Mouse (Mus musculus) hindbrain, embryonic 13.5 days (tissue): ENCODE data around the gene Kank2. TPM values are rescaled to one million over a fixed set of nuclear protein-coding genes. Genes with fewer than 3 reads are reported as not detected.

Experiments
- ATAC-seq: fragments of 200-750 bp; cut with Nextera tagmentation; 2 replicates; pipeline ENCODE4 v1.8.0; 2017; ENCODE audit warnings: moderate TSS enrichment; ENCODE audit not compliant: low FRiP score
- H3K27ac ChIP-seq: fragments of 300-500 bp; sonication (generic); 2 replicates; pipeline ENCODE4 v1.5.1; 2015; ENCODE audit warnings: inconsistent platforms, mild to moderate bottlenecking, moderate library complexity
- H3K27me3 ChIP-seq: fragments of 300-500 bp; sonication (generic); 2 replicates; pipeline ENCODE4 v1.6.1; 2015; ENCODE audit warnings: mild to moderate bottlenecking, inconsistent platforms
- H3K36me3 ChIP-seq: fragments of 300-500 bp; sonication (generic); 2 replicates; pipeline ENCODE4 v1.6.1; 2015; ENCODE audit warnings: mild to moderate bottlenecking, inconsistent platforms
- H3K4me1 ChIP-seq: fragments of 300-500 bp; sonication (generic); replicated peaks from 2 replicates; pipeline ENCODE4 v1.6.1; 2015; ENCODE audit warnings: inconsistent platforms
- H3K4me2 ChIP-seq: fragments of 300-500 bp; sonication (generic); 2 replicates; pipeline ENCODE4 v1.6.1; 2015; ENCODE audit warnings: inconsistent platforms, mild to moderate bottlenecking, moderate library complexity
- H3K4me3 ChIP-seq: fragments of 300-500 bp; sonication (generic); 2 replicates; pipeline ENCODE4 v1.5.1; 2015; ENCODE audit warnings: mild to moderate bottlenecking, inconsistent platforms
- H3K9ac ChIP-seq: fragments of 300-500 bp; sonication (generic); 2 replicates; pipeline ENCODE4 v1.6.1; 2015; ENCODE audit warnings: mild to moderate bottlenecking, inconsistent platforms
- H3K9me3 ChIP-seq: fragments of 300-500 bp; sonication (generic); 2 replicates; pipeline ENCODE4 v1.6.1; 2016; ENCODE audit warnings: inconsistent platforms
- WGBS: fragments of 180-500 bp; shearing (Covaris S2); methylation state at CpG from one replicate; pipeline ENCODE4 v1.1.7; 2015; 5-methylcytosine and 5-hydroxymethylcytosine counted together
- microRNA-seq: library from miRNA; unstranded; fragments of <30 nt; microRNA quantifications from one replicate; pipeline ENCODE4, GENCODE M21; 2016
- polyA plus RNA-seq: library from polyadenylated mRNA; unstranded; fragments of >200 nt; fragmentation: Nextera tagmentation; extraction: Ambion mirVana; gene quantifications from 2 replicates; pipeline ENCODE4 v1.2.1, GENCODE M21; 2015

Kank2 gene
- polyA plus RNA-seq, 1 experiment from 2014 or later: 4.7 TPM

DNA sequence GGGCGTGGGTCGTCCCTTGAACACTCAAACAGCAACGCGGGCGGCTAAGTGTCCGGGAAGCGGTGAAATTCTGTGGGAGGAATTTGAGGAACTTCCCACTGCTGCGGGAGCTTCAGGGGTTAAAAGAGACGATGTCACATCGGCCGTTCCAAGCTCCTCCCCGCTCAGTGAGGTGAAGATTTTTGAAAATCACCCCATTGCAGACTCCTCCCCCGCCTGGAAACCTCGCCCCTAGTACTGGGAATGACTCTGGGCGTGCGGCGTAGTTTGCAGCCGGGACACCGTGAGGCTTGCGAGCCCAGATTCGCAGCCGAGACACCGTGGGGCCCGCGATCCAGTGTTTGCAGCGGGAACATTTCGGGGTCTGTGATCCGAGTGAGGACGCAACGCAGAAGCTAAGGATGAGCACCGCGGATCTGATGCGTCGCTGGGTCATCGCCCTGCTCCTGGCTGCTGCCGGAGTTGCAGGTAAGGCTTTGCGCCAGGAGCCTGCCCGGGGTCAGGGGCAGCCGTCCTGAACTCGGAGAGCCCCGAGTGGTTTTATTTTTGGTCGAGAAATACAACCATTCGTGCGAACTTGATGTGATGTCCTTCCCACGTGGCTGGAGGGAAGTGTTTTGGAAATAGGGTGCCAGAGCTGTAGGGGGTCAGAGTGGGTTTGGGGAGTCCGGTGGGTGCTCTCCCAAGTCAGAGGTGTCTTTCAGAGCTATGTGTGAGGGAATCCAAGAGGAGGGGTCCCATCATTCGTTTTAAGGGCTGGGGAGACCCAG lies 75.0 kb downstream of the Kank2 start, which contains the start of gene Ldlr:
Ldlr (plus strand) TSS at position 107 of the 770 bp plus-strand sequence.
- WGBS: under 1% methylated on average over 47 of the region's 47 CpGs
- Histone ChIP-seq H3K4me2 (peak within 1 kb of the TSS; percentile 84), H3K9ac (peak within 1 kb of the TSS; percentile 84), H3K4me3 (peak within 1 kb of the TSS; percentile 70), H3K27me3 (no peaks in the 10 kb centered on the region), H3K36me3 (no peaks in the 10 kb centered on the region), H3K4me1 (peaks cover 34% of the 10 kb centered on the region), H3K27ac (peak within 1 kb of the TSS; percentile 93), H3K9me3 (no peaks in the 10 kb centered on the region)
- peak; percentile 74 for ATAC-seq

DNA sequence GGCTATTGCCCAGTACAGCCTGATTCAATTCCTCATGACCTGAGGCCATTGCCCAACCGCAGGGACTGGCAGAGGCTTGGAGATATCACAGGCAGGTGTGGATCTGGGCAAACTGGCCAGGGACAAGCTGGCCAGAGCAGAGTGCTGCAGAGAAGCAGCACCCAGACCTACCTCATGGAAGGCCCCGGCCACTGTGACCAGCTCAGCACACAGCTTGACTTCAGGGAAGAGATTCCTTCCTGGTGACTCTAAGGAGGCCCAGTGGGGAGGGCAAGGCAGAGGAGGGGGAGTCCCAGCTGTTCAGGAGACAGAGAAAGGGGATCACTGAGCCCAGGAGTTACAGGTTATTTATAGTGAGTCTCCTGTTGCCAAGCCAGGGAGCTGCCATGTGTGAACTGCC lies 77.5 kb downstream of the Kank2 start:
- no peak overlapping the region for H3K4me2 ChIP-seq
- H3K9me3 ChIP-seq: no peaks in the 10 kb centered on the region
- peaks cover 26% of the 10 kb centered on the region for H3K4me1 ChIP-seq
- H3K4me3 ChIP-seq: no peak overlapping the region
- no peaks in the 10 kb centered on the region for H3K27me3 ChIP-seq
- WGBS: 88% methylated on average over 2 of the region's 2 CpGs
- H3K36me3 ChIP-seq: no peaks in the 10 kb centered on the region
- H3K27ac ChIP-seq: no peak overlapping the region
- no peak overlapping the region for H3K9ac ChIP-seq
- no peak for ATAC-seq

DNA sequence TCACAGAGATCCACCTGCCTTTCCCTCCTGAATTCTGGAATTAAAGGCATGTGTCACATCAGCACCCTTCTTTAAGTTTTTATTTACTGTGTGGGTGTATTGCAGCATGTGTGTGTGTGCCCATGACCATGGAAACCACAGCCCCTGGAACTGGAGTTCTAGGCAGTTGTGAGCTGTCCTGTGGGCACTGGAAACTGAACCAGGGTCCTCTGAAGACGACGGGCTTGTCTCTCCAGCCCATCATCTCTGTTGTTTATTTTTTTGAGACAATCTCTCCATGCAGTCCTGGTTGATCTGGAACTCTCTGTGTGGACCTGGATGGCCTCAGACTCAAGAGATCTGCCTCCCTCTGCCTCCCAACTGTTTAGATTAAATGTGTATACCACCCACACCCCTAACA lies 81.5 kb downstream of the Kank2 start:
- Histone ChIP-seq H3K9ac (no peak overlapping the region), H3K4me3 (no peak overlapping the region), H3K9me3 (no peaks in the 10 kb centered on the region), H3K27me3 (no peaks in the 10 kb centered on the region), H3K36me3 (peaks cover 8% of the 10 kb centered on the region), H3K4me1 (no peaks in the 10 kb centered on the region), H3K27ac (no peak overlapping the region), H3K4me2 (no peak overlapping the region)
- ATAC-seq: no peak
- 77% methylated on average over 2 of the region's 2 CpGs for WGBS

Small RNAs within 50 kb of the gene (microRNA-seq; reads per million reads assigned to microRNA genes)
- gene Mir7083: 4.7 reads per million, percentile 14 among the genes with 10 or more reads in this experiment

Other genes with a start within 250 kb of the Kank2 start
- 53.5 and 55.0 TPM in 2 replicates for gene Timm29, start 206.0 kb downstream of the Kank2 start, polyA plus RNA-seq
- gene Yipf2, start 205.9 kb downstream of the Kank2 start, polyA plus RNA-seq: 25.7 and 27.7 TPM in 2 replicates
- gene Smarca4, start 182.6 kb downstream of the Kank2 start, polyA plus RNA-seq: 156 and 158 TPM in 2 replicates
- gene Ldlr, start 75.3 kb downstream of the Kank2 start, polyA plus RNA-seq: 12.4 and 15.6 TPM in 2 replicates
- 22.0 and 26.4 TPM in 2 replicates for gene Spc24, start 38.4 kb downstream of the Kank2 start, polyA plus RNA-seq
- 0.39 and 0.53 TPM in 2 replicates for gene Angptl8, start 36.8 kb upstream of the Kank2 start, polyA plus RNA-seq
- 17.2 and 18.2 TPM in 2 replicates for gene Dock6, start 53.9 kb upstream of the Kank2 start, polyA plus RNA-seq
- 15.9 and 18.5 TPM in 2 replicates for gene Rab3d, start 119.4 kb upstream of the Kank2 start, polyA plus RNA-seq
- gene Ccdc159, start 128.7 kb upstream of the Kank2 start, polyA plus RNA-seq: 8.9 and 10.4 TPM in 2 replicates
- gene Tmem205, start 128.8 kb upstream of the Kank2 start, polyA plus RNA-seq: 47.1 and 48.2 TPM in 2 replicates
- gene Plppr2, start 138.3 kb upstream of the Kank2 start, polyA plus RNA-seq: 67.5 and 71.4 TPM in 2 replicates
- gene Swsap1, start 157.0 kb upstream of the Kank2 start, polyA plus RNA-seq: 9.1 and 9.7 TPM in 2 replicates
- gene Epor, start 164.8 kb upstream of the Kank2 start, polyA plus RNA-seq: 1.9 and 2.2 TPM in 2 replicates
- 1.1 TPM in 2 replicates for gene Rgl3, start 190.7 kb upstream of the Kank2 start, polyA plus RNA-seq
- gene Ccdc151, start 203.9 kb upstream of the Kank2 start, polyA plus RNA-seq: 4.1 and 4.4 TPM in 2 replicates
- gene Prkcsh, start 204.1 kb upstream of the Kank2 start, polyA plus RNA-seq: 99.3 and 101 TPM in 2 replicates